Mouse (Mus musculus): ENCODE data around the gene Pth2.

DNA sequence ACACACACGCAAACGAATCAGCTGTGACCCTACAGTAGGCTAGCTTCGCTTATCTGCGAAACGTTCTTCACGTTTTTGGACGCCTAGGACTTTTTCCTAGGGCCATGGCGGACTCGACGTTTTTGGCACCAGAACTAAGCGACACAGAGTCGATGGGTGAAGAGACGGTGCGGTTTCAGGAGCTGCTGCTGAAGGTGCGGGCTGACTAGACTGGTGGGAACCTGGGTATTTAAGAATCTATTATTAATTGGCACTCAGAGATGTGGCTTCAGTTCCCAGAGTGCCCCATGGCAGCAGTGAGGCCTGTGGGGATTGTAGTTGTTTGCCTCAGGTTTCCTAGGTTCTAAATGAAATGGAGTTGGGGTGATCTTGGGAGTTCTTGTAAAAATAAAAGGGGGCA is 24.6 kb upstream of the Pth2 start:
- TF ChIP-seq CTCF (IDR thresholded peaks at IDR 0.05; ENCODE audit: low read depth) (no peak), EP300 (IDR thresholded peaks at IDR 0.05; ENCODE audit: low read depth) (no peak)
